Mouse (Mus musculus): ENCODE data around the gene Gm5089. TPM values are rescaled to one million over a fixed set of nuclear protein-coding genes. Genes with fewer than 3 reads are reported as not detected.

Gm5089 gene
- polyA plus RNA-seq, 1 experiment from 2014 or later: not detected

GRCm38 (mm10) chr14:122403422-122403940 lies 47.4 kb downstream of the Gm5089 start:
- DNase-seq (ENCODE audit: low spot score) (no peak), ATAC-seq (ENCODE audit: low FRiP score, low TSS enrichment) (no peak)
- Histone ChIP-seq H3K36me3 (ENCODE audit: control insufficient read depth, insufficient read depth, low read length) (no peaks in the 10 kb centered on the region), H3K9me3 (ENCODE audit: control insufficient read depth, low read length) (no peaks in the 10 kb centered on the region), H3K27me3 (ENCODE audit: control insufficient read depth, insufficient read depth, low read length) (peaks cover 5% of the 10 kb centered on the region; the same call in 1 of the 2 replicates), H3K9ac (ENCODE audit: low read length) (no peak overlapping the region), H3K27ac (replicated peaks) (no peak overlapping the region), H3K4me3 (ENCODE audit: low read depth, low read length) (no peak overlapping the region), H3K4me2 (replicated peaks; ENCODE audit: low read depth) (no peak overlapping the region), H3K4me1 (replicated peaks; ENCODE audit: control insufficient read depth, insufficient read depth) (no peaks in the 10 kb centered on the region; the same call in 1 of the 2 replicates)
- TF ChIP-seq CTCF (IDR thresholded peaks at IDR 0.05; ENCODE audit: low read depth) (no peak), EP300 (optimal IDR thresholded peaks at IDR 0.05) (no peak)
- 78% methylated on average over 3 of the region's 3 CpGs for WGBS

DNA sequence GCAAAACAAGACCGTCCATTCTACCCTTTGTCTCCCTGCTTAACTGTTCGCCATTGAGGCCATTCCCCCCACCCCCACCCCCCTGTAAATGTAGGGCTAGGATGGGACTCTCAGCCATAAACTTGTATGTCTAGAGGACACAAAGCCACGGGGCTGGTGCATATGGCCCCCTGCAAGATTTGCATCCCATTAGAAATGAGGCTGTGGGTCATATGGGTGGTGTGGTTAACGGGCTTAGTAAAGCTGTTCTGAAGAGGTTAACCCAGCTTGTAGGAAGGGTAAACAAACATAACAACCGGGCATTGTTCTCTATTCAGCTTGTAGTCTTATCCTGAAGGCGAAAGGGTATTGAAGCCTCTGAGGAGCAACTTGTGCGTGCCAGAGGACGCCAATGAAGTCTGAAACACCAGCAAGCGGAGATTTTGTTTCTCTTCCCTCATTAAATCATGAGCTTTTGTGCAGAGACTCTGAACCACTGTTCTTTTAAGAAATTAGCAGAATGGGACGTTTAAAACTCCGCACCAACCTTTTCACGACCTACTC lies 48.1 kb downstream of the Gm5089 start:
- no peak overlapping the region for H3K9ac ChIP-seq (ENCODE audit: low read length)
- H3K9me3 ChIP-seq (ENCODE audit: control insufficient read depth, low read length): no peaks in the 10 kb centered on the region
- TF ChIP-seq CTCF (IDR thresholded peaks at IDR 0.05; ENCODE audit: low read depth): no peak
- no peak for TF ChIP-seq EP300 (optimal IDR thresholded peaks at IDR 0.05)
- WGBS: 60% methylated on average over 12 of the region's 12 CpGs
- H3K4me3 ChIP-seq (ENCODE audit: low read depth, low read length): no peak overlapping the region
- DNase-seq (ENCODE audit: low spot score) (no peak), ATAC-seq (ENCODE audit: low FRiP score, low TSS enrichment) (no peak)
- peaks cover 5% of the 10 kb centered on the region; the same call in 1 of the 2 replicates for H3K27me3 ChIP-seq (ENCODE audit: control insufficient read depth, insufficient read depth, low read length)
- no peak overlapping the region for H3K27ac ChIP-seq (replicated peaks)
- H3K4me2 ChIP-seq (replicated peaks; ENCODE audit: low read depth): no peak overlapping the region
- no peaks in the 10 kb centered on the region for H3K36me3 ChIP-seq (ENCODE audit: control insufficient read depth, insufficient read depth, low read length)
- no peaks in the 10 kb centered on the region; the same call in 1 of the 2 replicates for H3K4me1 ChIP-seq (replicated peaks; ENCODE audit: control insufficient read depth, insufficient read depth)

GRCm38 (mm10) chr14:122401886-122402285 lies 49.0 kb downstream of the Gm5089 start:
- no peak for TF ChIP-seq CTCF (IDR thresholded peaks at IDR 0.05; ENCODE audit: low read depth)
- no peak for TF ChIP-seq EP300 (optimal IDR thresholded peaks at IDR 0.05)
- 65% methylated on average over 11 of the region's 11 CpGs for WGBS
- no peak for DNase-seq (ENCODE audit: low spot score)

DNA sequence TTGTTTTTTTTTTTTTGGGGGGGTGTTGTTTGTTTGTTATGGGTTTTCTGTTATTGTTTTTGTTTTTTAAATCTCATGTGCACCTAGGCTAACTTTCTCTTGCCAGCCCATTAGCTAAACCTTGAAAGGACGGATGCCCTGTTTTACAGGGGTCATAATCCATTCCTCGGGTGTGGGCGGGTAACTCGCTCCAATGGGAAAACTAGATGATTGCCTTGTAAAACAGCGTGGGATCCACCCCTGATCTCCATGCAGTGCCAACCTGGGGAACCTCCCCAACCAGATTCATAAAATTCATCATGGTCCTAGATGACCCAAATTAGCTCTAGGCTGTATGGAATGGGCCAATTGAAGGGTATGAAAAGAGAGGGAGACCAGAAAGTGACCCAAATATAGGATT lies 51.0 kb downstream of the Gm5089 start:
- no peaks in the 10 kb centered on the region for H3K9me3 ChIP-seq (ENCODE audit: control insufficient read depth, low read length)
- ATAC-seq (ENCODE audit: low FRiP score, low TSS enrichment) (no peak), DNase-seq (ENCODE audit: low spot score) (no peak)
- TF ChIP-seq EP300 (optimal IDR thresholded peaks at IDR 0.05) (no peak), CTCF (IDR thresholded peaks at IDR 0.05; ENCODE audit: low read depth) (no peak)
- no peaks in the 10 kb centered on the region for H3K36me3 ChIP-seq (ENCODE audit: control insufficient read depth, insufficient read depth, low read length)
- H3K4me1 ChIP-seq (replicated peaks; ENCODE audit: control insufficient read depth, insufficient read depth): no peaks in the 10 kb centered on the region
- H3K9ac ChIP-seq (ENCODE audit: low read length): no peak overlapping the region
- no peaks in the 10 kb centered on the region for H3K27me3 ChIP-seq (ENCODE audit: control insufficient read depth, insufficient read depth, low read length)
- no peak overlapping the region for H3K4me3 ChIP-seq (ENCODE audit: low read depth, low read length)
- no peak overlapping the region for H3K27ac ChIP-seq (replicated peaks)
- 88% methylated on average over 5 of the region's 5 CpGs for WGBS
- H3K4me2 ChIP-seq (replicated peaks; ENCODE audit: low read depth): no peak overlapping the region

More at GRCm38 (mm10) chr14:122401886-122402285, 49.0 kb downstream of the Gm5089 start:
- Histone ChIP-seq H3K9ac (ENCODE audit: low read length) (no peak overlapping the region), H3K4me2 (replicated peaks; ENCODE audit: low read depth) (no peak overlapping the region), H3K27ac (replicated peaks) (no peak overlapping the region), H3K4me1 (replicated peaks; ENCODE audit: control insufficient read depth, insufficient read depth) (no peaks in the 10 kb centered on the region; the same call in 1 of the 2 replicates), H3K36me3 (ENCODE audit: control insufficient read depth, insufficient read depth, low read length) (no peaks in the 10 kb centered on the region), H3K9me3 (ENCODE audit: control insufficient read depth, low read length) (no peaks in the 10 kb centered on the region), H3K27me3 (ENCODE audit: control insufficient read depth, insufficient read depth, low read length) (peaks cover 3% of the 10 kb centered on the region; the same call in 1 of the 2 replicates), H3K4me3 (ENCODE audit: low read depth, low read length) (no peak overlapping the region)
- no peak for ATAC-seq (ENCODE audit: low FRiP score, low TSS enrichment)

DNA sequence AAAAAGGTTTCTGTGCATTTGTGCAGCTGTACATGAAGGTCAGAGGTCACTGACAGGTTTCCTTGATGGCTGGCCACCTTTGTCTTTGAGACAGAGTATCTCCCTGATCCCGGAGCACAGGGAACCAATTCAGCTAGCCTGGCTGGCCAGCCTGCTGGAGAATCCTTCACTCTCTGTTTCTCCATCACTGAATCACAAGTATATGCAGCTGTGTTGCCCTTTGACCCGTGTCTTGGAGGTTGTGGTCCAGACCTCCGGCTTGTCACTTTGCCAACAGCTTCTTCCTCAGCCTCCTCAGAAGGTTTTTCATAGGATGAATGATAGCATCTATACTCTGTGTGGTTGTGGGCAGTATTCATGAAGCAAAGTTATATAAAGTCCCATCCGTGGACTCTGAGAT lies 52.2 kb downstream of the Gm5089 start:
- Histone ChIP-seq H3K36me3 (ENCODE audit: control insufficient read depth, insufficient read depth, low read length) (no peaks in the 10 kb centered on the region), H3K4me3 (ENCODE audit: low read depth, low read length) (no peak overlapping the region), H3K27ac (replicated peaks) (no peak overlapping the region), H3K9me3 (ENCODE audit: control insufficient read depth, low read length) (no peaks in the 10 kb centered on the region), H3K27me3 (ENCODE audit: control insufficient read depth, insufficient read depth, low read length) (no peaks in the 10 kb centered on the region), H3K4me2 (replicated peaks; ENCODE audit: low read depth) (no peak overlapping the region), H3K4me1 (replicated peaks; ENCODE audit: control insufficient read depth, insufficient read depth) (no peaks in the 10 kb centered on the region), H3K9ac (ENCODE audit: low read length) (no peak overlapping the region)
- no peak for DNase-seq (ENCODE audit: low spot score)
- WGBS: 66% methylated on average over 4 of the region's 4 CpGs
- ATAC-seq (ENCODE audit: low FRiP score, low TSS enrichment): no peak
- TF ChIP-seq CTCF (IDR thresholded peaks at IDR 0.05; ENCODE audit: low read depth): no peak
- no peak for TF ChIP-seq EP300 (optimal IDR thresholded peaks at IDR 0.05)

GRCm38 (mm10) chr14:122393119-122393518 lies 57.8 kb downstream of the Gm5089 start:
- 79% methylated on average over 1 of the region's 1 CpGs for WGBS

More at GRCm38 (mm10) chr14:122393119-122393518, 57.8 kb downstream of the Gm5089 start:
- no peaks in the 10 kb centered on the region for H3K4me1 ChIP-seq (replicated peaks; ENCODE audit: control insufficient read depth, insufficient read depth)
- H3K9ac ChIP-seq (ENCODE audit: low read length): no peak overlapping the region
- no peak overlapping the region for H3K27ac ChIP-seq (replicated peaks)
- no peak for TF ChIP-seq CTCF (IDR thresholded peaks at IDR 0.05; ENCODE audit: low read depth)
- DNase-seq (ENCODE audit: low spot score) (no peak), ATAC-seq (ENCODE audit: low FRiP score, low TSS enrichment) (no peak)
- no peak overlapping the region for H3K4me3 ChIP-seq (ENCODE audit: low read depth, low read length)
- H3K36me3 ChIP-seq (ENCODE audit: control insufficient read depth, insufficient read depth, low read length): no peaks in the 10 kb centered on the region
- H3K27me3 ChIP-seq (ENCODE audit: control insufficient read depth, insufficient read depth, low read length): no peaks in the 10 kb centered on the region
- no peaks in the 10 kb centered on the region for H3K9me3 ChIP-seq (ENCODE audit: control insufficient read depth, low read length)
- H3K4me2 ChIP-seq (replicated peaks; ENCODE audit: low read depth): no peak overlapping the region
